Comparison of ENCODE assay signal across 11 mouse cellular contexts in genomic region chr12:31185177-31185932, GRCm38 (mm10). TPM values are rescaled to one million over a fixed set of nuclear protein-coding genes. Genes with fewer than 3 reads are reported as not detected.
DNase-seq lines count a peak whose midpoint lies in the region; ATAC-seq lines count a peak whose summit lies in the region.
"Had no signal": no experiment of that assay in that cellular context is flagged by ENCODE, and none has a peak within 500 bp of the region (broad histone marks: within the 10 kb centered on the region; RNA-seq: fewer than 3 reads in every experiment).

No protein-coding gene starts in this region.

- no peaks in the 10 kb centered on the region for H3K27me3 ChIP-seq in forebrain, embryonic 12.5 days
- H3K27me3 ChIP-seq in forebrain, embryonic 14.5 days (replicated peaks; ENCODE audit: control insufficient read depth, insufficient read depth, low read length), result no peaks in the 10 kb centered on the region
- H3K27me3 ChIP-seq in liver, embryonic 12.5 days (replicated peaks), result no peaks in the 10 kb centered on the region
- H3K27me3 ChIP-seq in embryonic facial prominence, embryonic 12.5 days, result no peaks in the 10 kb centered on the region
- H3K27me3 ChIP-seq in limb, embryonic 15.5 days, result no peaks in the 10 kb centered on the region
- H3K27me3 ChIP-seq in forebrain, embryonic 10.5 days (ENCODE audit: poor library complexity, severe bottlenecking), result no peaks in the 10 kb centered on the region

- no peaks in the 10 kb centered on the region for H3K4me1 ChIP-seq in forebrain, embryonic 12.5 days
- H3K4me1 ChIP-seq in forebrain, embryonic 14.5 days (ENCODE audit: control insufficient read depth, insufficient read depth, low read length), result peaks cover 11% of the 10 kb centered on the region; the same call in 1 of the 2 replicates
- H3K4me1 ChIP-seq in liver, embryonic 12.5 days, result no peaks in the 10 kb centered on the region
- H3K4me1 ChIP-seq in embryonic facial prominence, embryonic 12.5 days, result peaks cover 24% of the 10 kb centered on the region
- H3K4me1 ChIP-seq in limb, embryonic 15.5 days, result peaks cover 20% of the 10 kb centered on the region
- peaks cover 17% of the 10 kb centered on the region for H3K4me1 ChIP-seq in forebrain, embryonic 10.5 days

- no peak overlapping the region for H3K4me2 ChIP-seq in forebrain, embryonic 12.5 days
- no peak overlapping the region for H3K4me2 ChIP-seq in forebrain, embryonic 14.5 days (ENCODE audit: low read length)
- no peak overlapping the region for H3K4me2 ChIP-seq in liver, embryonic 12.5 days
- no peak overlapping the region for H3K4me2 ChIP-seq in embryonic facial prominence, embryonic 12.5 days (replicated peaks)
- H3K4me2 ChIP-seq in limb, embryonic 15.5 days, result no peak overlapping the region
- H3K4me2 ChIP-seq: hindbrain, embryonic 14.5 days had no signal

- H3K9ac ChIP-seq in forebrain, embryonic 12.5 days, result no peak overlapping the region
- H3K9ac ChIP-seq in forebrain, embryonic 14.5 days (ENCODE audit: low read length), result no peak overlapping the region
- no peak overlapping the region for H3K9ac ChIP-seq in liver, embryonic 12.5 days
- no peak overlapping the region for H3K9ac ChIP-seq in embryonic facial prominence, embryonic 12.5 days
- H3K9ac ChIP-seq in limb, embryonic 15.5 days, result no peak overlapping the region
- H3K9ac ChIP-seq: hindbrain, embryonic 14.5 days had no signal

- WGBS in forebrain, embryonic 12.5 days, result 83% methylated on average over 9 of the region's 9 CpGs
- WGBS in forebrain, embryonic 14.5 days, result 78% methylated on average over 9 of the region's 9 CpGs
- 73% methylated on average over 9 of the region's 9 CpGs for WGBS in liver, embryonic 12.5 days (ENCODE audit: insufficient replicate concordance)
- WGBS in embryonic facial prominence, embryonic 12.5 days, result 45% methylated on average over 9 of the region's 9 CpGs
- 31% methylated on average over 9 of the region's 9 CpGs for WGBS in limb, embryonic 15.5 days
- WGBS in forebrain, embryonic 10.5 days, result 79% methylated on average over 9 of the region's 9 CpGs

- no peak overlapping the region for H3K4me3 ChIP-seq in forebrain, embryonic 12.5 days (replicated peaks)
- no peak overlapping the region for H3K4me3 ChIP-seq in forebrain, embryonic 14.5 days (ENCODE audit: low read depth, low read length)
- no peak overlapping the region for H3K4me3 ChIP-seq in liver, embryonic 12.5 days
- H3K4me3 ChIP-seq in embryonic facial prominence, embryonic 12.5 days, result no peak overlapping the region
- no peak overlapping the region for H3K4me3 ChIP-seq in limb, embryonic 15.5 days
- H3K4me3 ChIP-seq in forebrain, embryonic 10.5 days, result no peak overlapping the region

- peak overlapping the region; percentile 53; the same call in 1 of the 2 replicates for H3K27ac ChIP-seq in forebrain, embryonic 12.5 days
- H3K27ac ChIP-seq in forebrain, embryonic 14.5 days (ENCODE audit: low read depth, low read length), result no peak overlapping the region
- H3K27ac ChIP-seq in liver, embryonic 12.5 days, result no peak overlapping the region
- peak overlapping the region; percentile 81 for H3K27ac ChIP-seq in embryonic facial prominence, embryonic 12.5 days
- peak overlapping the region; percentile 74 for H3K27ac ChIP-seq in limb, embryonic 15.5 days
- H3K27ac ChIP-seq in forebrain, embryonic 10.5 days, result no peak overlapping the region
- H3K27ac ChIP-seq: hindbrain, embryonic 14.5 days had no signal

- H3K9me3 ChIP-seq in forebrain, embryonic 12.5 days, result no peaks in the 10 kb centered on the region
- no peaks in the 10 kb centered on the region for H3K9me3 ChIP-seq in forebrain, embryonic 14.5 days (replicated peaks; ENCODE audit: control insufficient read depth, low read length)
- no peaks in the 10 kb centered on the region for H3K9me3 ChIP-seq in liver, embryonic 12.5 days (replicated peaks)
- H3K9me3 ChIP-seq in embryonic facial prominence, embryonic 12.5 days, result no peaks in the 10 kb centered on the region
- no peaks in the 10 kb centered on the region for H3K9me3 ChIP-seq in limb, embryonic 15.5 days
- H3K9me3 ChIP-seq in forebrain, embryonic 10.5 days, result no peaks in the 10 kb centered on the region

- no peak for ATAC-seq in forebrain, embryonic 12.5 days (ENCODE audit: low FRiP score)
- ATAC-seq in forebrain, embryonic 14.5 days, result no peak
- no peak for ATAC-seq in liver, embryonic 12.5 days
- peak; percentile 59; the same call in 1 of the 2 replicates for ATAC-seq in embryonic facial prominence, embryonic 12.5 days (ENCODE audit: insufficient number of reproducible peaks, insufficient read depth, low FRiP score, low TSS enrichment)
- ATAC-seq in limb, embryonic 15.5 days (ENCODE audit: insufficient number of reproducible peaks, low FRiP score, low TSS enrichment, low read depth), result peak; percentile 56

- no peak for DNase-seq in forebrain, embryonic 14.5 days (ENCODE audit: low spot score)
- peak; percentile 18 for DNase-seq in liver
- no peak for DNase-seq in forebrain, embryonic 10.5 days (ENCODE audit: extremely low spot score, low spot score)
- DNase-seq in right cerebral cortex, postnatal 14 days, result no peak

- H3K36me3 ChIP-seq in forebrain, embryonic 12.5 days (replicated peaks), result no peaks in the 10 kb centered on the region
- H3K36me3 ChIP-seq in forebrain, embryonic 14.5 days (ENCODE audit: control insufficient read depth, insufficient read depth, low read length), result no peaks in the 10 kb centered on the region
- no peaks in the 10 kb centered on the region for H3K36me3 ChIP-seq in liver, embryonic 12.5 days
- H3K36me3 ChIP-seq in embryonic facial prominence, embryonic 12.5 days, result no peaks in the 10 kb centered on the region
- no peaks in the 10 kb centered on the region for H3K36me3 ChIP-seq in limb, embryonic 15.5 days
- no peaks in the 10 kb centered on the region for H3K36me3 ChIP-seq in forebrain, embryonic 10.5 days (replicated peaks)

RNA-seq across cellular contexts. Expression of gene Gm6993, which starts 55.2 kb away (rescaled TPM):
- polyA plus RNA-seq in forebrain, embryonic 12.5 days (2016; fragmentation: Nextera tagmentation; extraction: Ambion mirVana), result not detected in 2 replicates
- not detected in 2 replicates for polyA plus RNA-seq in forebrain, embryonic 14.5 days (2014; fragmentation: Nextera tagmentation; extraction: Ambion mirVana)
- not detected in 2 replicates for polyA plus RNA-seq in liver, embryonic 12.5 days (2016; fragmentation: Nextera tagmentation; extraction: Ambion mirVana)
- polyA plus RNA-seq in embryonic facial prominence, embryonic 12.5 days (2016; fragmentation: Nextera tagmentation; extraction: Ambion mirVana), result not detected in 2 replicates
- not detected in 2 replicates for polyA plus RNA-seq in limb, embryonic 15.5 days (2015; fragmentation: Nextera tagmentation; extraction: Ambion mirVana)
- not detected in 2 replicates for polyA plus RNA-seq in forebrain, embryonic 10.5 days (2016; fragmentation: Nextera tagmentation; extraction: Ambion mirVana)
- polyA plus RNA-seq: C2C12; hindbrain, embryonic 14.5 days; neural tube, embryonic 14.5 days had no signal

Comparison
In these comparisons a context has a peak if more than half of its experiments do, and no peak if none do; other contexts are left out.
1. H3K27ac ChIP-seq: peak in forebrain, embryonic 12.5 days (single experiment), embryonic facial prominence, embryonic 12.5 days (single experiment) and limb, embryonic 15.5 days (single experiment); none in forebrain, embryonic 14.5 days (single experiment), liver, embryonic 12.5 days (single experiment) and forebrain, embryonic 10.5 days (single experiment).
2. ATAC-seq: peak in embryonic facial prominence, embryonic 12.5 days (single experiment) and limb, embryonic 15.5 days (single experiment); none in forebrain, embryonic 12.5 days (single experiment), forebrain, embryonic 14.5 days (single experiment) and liver, embryonic 12.5 days (single experiment).